Mouse (Mus musculus): ENCODE measurements around the gene Fzd4.

Fzd4 gene

GRCm38 (mm10) chr7:89428804-89429203, 24.6 kb downstream of the Fzd4 start:
- DNase-seq, result no peak

- no peak for DNase-seq
Observed at GRCm38 (mm10) chr7:89429326-89429725, 25.2 kb downstream of the Fzd4 start.

- no peak for DNase-seq
Observed at GRCm38 (mm10) chr7:89431185-89431584, 27.0 kb downstream of the Fzd4 start.

GRCm38 (mm10) chr7:89433193-89433892, 29.2 kb downstream of the Fzd4 start:
- DNase-seq, result no peak

GRCm38 (mm10) chr7:89433893-89434616, 29.9 kb downstream of the Fzd4 start:
- no peak for DNase-seq

GRCm38 (mm10) chr7:89436404-89436803, 32.2 kb downstream of the Fzd4 start:
- no peak for DNase-seq

- no peak for DNase-seq
Observed at GRCm38 (mm10) chr7:89437589-89437988, 33.4 kb downstream of the Fzd4 start.

- no peak for DNase-seq
Observed at GRCm38 (mm10) chr7:89441291-89441690, 37.1 kb downstream of the Fzd4 start.

- DNase-seq, result no peak
Observed at GRCm38 (mm10) chr7:89442242-89442641, 38.1 kb downstream of the Fzd4 start.

- DNase-seq, result no peak
Observed at GRCm38 (mm10) chr7:89445137-89445536, 41.0 kb downstream of the Fzd4 start.

- DNase-seq, result no peak
Observed at GRCm38 (mm10) chr7:89450312-89450711, 46.2 kb downstream of the Fzd4 start.

- DNase-seq, result no peak
Observed at GRCm38 (mm10) chr7:89456380-89457076, 52.4 kb downstream of the Fzd4 start.

GRCm38 (mm10) chr7:89459691-89460090, 55.5 kb downstream of the Fzd4 start:
- DNase-seq, result no peak

GRCm38 (mm10) chr7:89460911-89461310, 56.8 kb downstream of the Fzd4 start:
- DNase-seq, result no peak

- no peak for DNase-seq
Observed at GRCm38 (mm10) chr7:89461351-89461750, 57.2 kb downstream of the Fzd4 start.
